Mouse (Mus musculus) kidney, adult 9 months (tissue): ENCODE results near the gene Adam19.
"Not testable (repeated sequence)": the region's sequence is repeated elsewhere in the genome, so short reads cannot be mapped to it uniquely, and the experiment has no call there.

Experiments
- DNase-seq: peaks from one replicate; pipeline ENCODE4 v3.0.0; 2022

Gene Adam19

GRCm38 (mm10) chr11:46143342-46143741, 87.5 kb downstream of the Adam19 start:
- no peak for DNase-seq

GRCm38 (mm10) chr11:46145163-46145875, 89.5 kb downstream of the Adam19 start:
- DNase-seq: no peak

DNA sequence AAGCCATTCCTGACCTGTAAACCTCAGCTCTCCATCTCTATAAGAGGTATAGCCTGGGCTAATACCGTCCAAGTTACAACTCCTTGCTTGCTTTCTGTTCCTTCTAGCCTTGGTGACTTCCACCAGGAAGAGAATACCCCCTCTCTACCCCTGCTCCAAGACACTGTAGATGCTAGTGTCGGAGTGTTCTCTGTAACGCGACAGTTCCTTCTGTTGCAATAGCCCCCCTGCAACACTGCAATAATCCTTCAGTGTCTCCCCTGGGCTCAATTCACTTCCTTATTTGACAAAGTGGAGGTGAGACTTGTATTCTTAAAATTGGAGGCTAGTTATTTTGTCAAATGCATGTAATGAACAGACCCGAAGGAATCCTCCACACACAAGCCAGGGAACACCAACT, 90.8 kb downstream of the Adam19 start:
- no peak for DNase-seq

- DNase-seq: no peak
These were observed 101.2 kb downstream of the Adam19 start for GRCm38 (mm10) chr11:46156945-46157344.

GRCm38 (mm10) chr11:46157462-46157861, 101.7 kb downstream of the Adam19 start:
- no peak for DNase-seq

DNA sequence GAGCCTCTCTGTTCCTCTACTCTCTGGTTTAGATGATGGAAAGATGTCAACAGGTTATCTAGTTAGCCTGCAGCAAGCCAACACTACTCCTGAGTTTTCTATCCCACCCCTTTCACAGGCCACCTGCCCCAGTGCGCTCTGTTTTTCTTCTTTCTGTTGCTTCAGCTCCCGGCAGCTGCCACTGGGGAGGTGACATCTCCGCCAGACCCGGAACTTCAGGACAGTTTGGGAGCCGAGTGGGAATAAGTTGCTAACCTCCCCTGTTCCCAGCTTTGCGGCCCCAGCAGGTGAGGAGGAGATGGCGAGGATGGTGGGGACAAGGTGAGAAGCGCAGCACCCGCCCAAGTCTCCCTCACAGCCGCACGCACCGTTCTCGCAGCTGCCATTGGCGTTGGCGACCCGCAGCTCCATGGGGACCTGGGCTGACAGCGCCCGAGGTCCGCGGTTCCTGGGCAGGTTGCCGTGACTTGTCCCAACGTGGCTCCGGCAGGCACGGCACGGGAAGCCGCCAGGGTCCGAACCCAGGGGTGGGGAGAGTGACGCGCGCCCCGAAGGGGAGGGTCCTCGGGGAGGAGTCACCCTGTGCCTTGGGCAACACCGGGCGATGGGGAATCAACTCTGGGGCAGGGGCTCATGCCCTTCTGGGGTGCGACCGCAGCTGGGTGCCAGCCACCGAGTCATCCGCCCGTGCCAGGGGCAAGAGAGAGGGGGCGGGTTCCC, 110.2 kb downstream of the Adam19 start, which contains the start of gene Nipal4:
Gene Nipal4 (minus strand): TSS at position 643 of the 720 bp plus-strand sequence.
- DNase-seq: no peak

DNA sequence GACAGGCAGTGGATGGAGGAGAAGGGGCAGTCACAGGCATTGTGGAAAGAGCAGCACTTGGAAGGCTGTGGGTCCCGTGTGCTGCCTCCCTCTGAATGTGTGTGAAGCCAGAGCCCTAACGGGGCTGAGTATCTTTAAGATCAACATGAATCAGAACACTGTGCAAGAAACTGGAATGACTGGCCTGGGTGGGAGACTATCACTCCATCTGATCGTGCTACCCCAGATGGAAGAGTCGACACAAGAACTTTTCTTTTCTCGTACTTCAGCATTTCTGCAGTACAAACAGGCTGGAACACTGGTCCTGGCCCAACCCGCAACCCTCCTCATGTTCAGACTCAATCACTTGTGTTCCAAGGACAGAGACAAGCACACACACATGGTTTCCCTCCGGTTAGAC, 112.7 kb downstream of the Adam19 start:
- no peak for DNase-seq

- no peak for DNase-seq
These were observed 114.1 kb downstream of the Adam19 start for GRCm38 (mm10) chr11:46169908-46170307.

GRCm38 (mm10) chr11:46172128-46172527, 116.3 kb downstream of the Adam19 start:
- DNase-seq: no peak

GRCm38 (mm10) chr11:46176155-46176554, 120.4 kb downstream of the Adam19 start:
- no peak for DNase-seq

GRCm38 (mm10) chr11:46177246-46178043, 121.7 kb downstream of the Adam19 start:
- no peak for DNase-seq

GRCm38 (mm10) chr11:46182031-46182430, 126.2 kb downstream of the Adam19 start:
- not testable (repeated sequence) for DNase-seq

DNA sequence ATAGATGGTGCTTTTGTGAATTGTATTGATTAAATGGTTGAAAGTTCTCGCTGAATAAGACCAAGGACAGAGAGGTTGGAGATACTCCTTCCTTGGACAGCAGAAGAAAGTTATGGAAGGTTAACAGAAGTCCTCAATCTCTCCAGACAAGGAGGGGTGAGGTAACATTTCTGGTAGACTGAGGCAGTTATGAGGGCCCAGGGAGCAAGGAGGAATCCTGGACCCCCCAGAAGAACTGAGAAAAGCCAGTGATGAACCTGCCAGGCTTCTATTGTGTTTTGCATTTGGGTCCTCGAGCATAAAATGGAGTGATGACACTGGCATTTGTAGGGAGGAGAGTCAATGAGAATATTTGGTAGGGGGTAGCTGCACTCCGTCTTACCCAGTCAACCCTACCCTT, 129.2 kb downstream of the Adam19 start:
- DNase-seq: no peak

GRCm38 (mm10) chr11:46185486-46185885, 129.7 kb downstream of the Adam19 start:
- no peak for DNase-seq

- no peak for DNase-seq
These were observed 132.5 kb downstream of the Adam19 start for GRCm38 (mm10) chr11:46188283-46188682.

- DNase-seq: peak; percentile 50
These were observed 138.4 kb downstream of the Adam19 start for GRCm38 (mm10) chr11:46194175-46194574.
